Mouse (Mus musculus): Measurements from ENCODE around the gene Celf5. TPM values are rescaled to one million over a fixed set of nuclear protein-coding genes. Genes with fewer than 3 reads are reported as not detected.

The Celf5 gene
- polyA plus RNA-seq (2017; shearing (Covaris generic)) = under 1 TPM; 0.24 to 0.31 TPM

DNA sequence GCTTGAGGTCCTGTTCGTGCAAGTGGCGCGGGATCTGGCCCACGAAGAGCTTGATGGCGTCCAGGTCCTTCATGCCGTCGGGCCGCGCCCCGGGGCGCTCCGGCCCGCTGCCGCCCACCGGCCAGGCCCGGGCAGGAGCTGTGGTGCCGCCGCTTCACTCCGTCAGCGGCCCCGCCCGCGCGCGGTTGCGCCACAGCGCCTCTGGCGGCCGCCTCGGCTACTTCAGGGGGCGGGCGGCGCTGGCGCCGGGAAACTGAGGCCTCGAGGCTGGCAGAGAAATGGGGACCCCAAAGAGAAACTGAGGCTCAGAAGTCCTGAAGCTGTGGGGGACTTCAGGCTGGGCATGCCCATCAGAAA, at the start of gene Celf5:
Gene Celf5, minus strand, starts transcription at position 177 of the 357 bp plus-strand sequence.

DNA sequence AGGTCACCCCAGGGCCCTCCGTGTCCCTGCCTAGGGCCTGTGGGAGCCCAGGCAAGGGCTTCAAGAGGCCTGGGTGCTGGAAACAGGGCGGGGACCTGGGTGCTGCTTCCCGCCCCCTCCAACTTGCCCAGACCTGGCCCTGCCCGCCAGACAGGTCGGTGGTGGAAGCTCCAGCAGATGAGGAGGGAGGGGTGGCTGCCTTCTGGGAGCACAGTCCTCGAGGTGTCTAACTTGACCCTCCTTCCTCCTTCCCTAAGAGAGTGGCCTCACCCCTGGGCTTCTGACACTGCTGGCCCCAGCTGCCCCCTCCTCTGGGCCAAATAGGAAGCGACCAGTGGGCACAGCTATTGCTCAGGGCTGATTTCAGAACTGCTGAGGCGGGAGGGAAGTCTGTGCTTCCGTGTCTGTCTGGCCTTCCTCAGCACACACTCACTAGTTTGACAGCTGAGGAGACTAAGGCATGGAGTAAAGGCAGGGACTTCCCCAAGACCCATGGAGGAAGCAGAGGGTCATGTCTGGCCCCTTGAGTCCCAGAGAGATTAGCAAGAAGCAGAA, 41.6 kb upstream of the Celf5 start, which contains the start of gene Gna15:
Gene Gna15, minus strand, starts transcription at position 175 of the 555 bp plus-strand sequence.

DNA sequence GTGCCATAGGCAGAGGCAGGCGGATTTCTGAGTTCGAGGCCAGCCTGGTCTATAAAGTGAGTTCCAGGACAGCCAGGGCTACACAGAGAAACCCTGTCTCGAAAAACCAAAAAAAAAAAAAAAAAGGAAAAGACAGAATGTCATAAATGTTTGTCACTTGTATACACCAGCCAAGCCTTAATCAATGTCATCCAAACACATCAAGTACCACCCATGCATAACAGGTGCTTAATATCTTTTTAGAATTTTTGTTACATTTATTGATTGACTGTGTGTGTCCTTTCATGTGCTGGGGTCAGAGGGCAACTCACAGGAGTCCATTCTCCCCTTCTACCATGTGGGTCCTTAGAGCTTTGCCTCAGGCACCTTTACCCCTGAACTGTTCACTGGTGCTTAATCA, 17.5 kb upstream of the Celf5 start, which contains the start of gene S1pr4:
Gene S1pr4, minus strand, starts transcription at position 101 of the 400 bp plus-strand sequence.

DNA sequence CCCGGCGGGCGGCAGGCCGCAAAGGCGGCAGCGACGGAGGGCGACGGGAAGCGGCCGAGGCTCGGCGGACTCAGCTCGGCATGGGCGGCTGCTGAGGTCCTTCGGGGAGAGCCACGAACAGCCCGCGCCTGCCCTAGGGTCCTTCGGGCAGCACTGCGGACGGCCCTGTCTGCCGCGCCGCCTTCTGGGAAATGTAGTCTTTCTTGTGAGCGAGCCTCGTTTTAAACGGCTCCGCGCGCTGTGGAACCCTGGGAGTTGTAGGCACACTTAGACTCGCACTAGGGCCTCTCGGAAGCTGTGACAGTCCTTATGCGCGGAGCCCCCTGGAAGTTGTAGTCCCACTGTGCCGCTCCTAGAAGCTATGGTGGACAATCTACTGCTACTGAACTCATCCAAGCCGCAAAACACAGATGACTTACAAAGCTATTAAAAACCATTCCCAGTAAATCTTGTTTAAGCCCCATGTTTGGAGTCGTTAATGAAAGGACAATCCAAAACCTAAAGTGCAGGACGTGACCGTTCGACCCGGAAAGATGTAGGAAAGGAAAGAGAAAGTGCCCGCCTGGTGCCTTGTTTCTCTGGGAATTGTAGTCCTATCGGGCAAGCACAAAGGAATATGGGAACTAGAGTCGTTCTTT, 13.9 kb upstream of the Celf5 start, which contains the start of gene Ncln:
Gene Ncln, minus strand, starts transcription at position 129 of the 638 bp plus-strand sequence.

DNA sequence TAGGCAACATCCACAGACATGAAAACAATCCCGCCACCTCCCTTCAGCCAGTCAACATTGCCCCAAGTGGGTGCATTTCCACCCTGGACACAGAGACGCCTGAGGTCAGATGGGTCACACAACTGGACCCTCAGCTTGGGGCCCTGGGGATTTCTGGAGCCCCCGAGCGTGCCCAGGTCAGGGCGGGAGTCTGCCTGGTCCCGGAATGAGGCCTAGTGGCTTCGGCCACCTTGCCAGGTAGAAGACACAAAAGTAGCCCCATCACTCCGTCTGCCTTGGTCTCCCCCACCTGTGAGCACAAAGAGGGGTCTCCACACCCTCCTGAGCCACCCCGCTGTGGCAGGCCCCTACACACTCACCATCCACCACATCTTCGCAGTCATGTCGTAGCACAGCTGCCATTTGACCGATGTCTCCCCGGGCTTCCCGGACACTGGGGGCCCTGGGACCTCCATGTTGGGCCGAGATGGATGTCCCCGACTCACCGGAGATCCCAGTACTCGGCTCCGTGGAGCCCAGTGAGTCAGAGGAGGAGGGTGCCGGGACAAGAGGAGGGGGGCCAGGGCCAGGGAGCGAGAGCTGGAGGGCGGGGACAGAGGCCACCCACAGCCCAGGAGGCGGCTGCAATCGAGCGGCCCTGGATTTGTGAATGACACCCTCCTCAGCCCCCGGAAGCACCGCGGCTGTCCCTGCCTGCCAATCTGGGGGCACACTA, 27.2 kb downstream of the Celf5 start, which contains the start of gene Nfic:
Gene Nfic, minus strand, starts transcription at position 455 of the 715 bp plus-strand sequence.

Other genes with a start within 250 kb of the Celf5 start
- gene Zfr2, start 249.6 kb downstream of the Celf5 start, polyA plus RNA-seq (2017; shearing (Covaris generic)) = 1 to 10 TPM; 7.6 TPM
- gene Matk, start 229.8 kb downstream of the Celf5 start, polyA plus RNA-seq (2017; shearing (Covaris generic)) = 100 to 1,000 TPM in 1 of 2 experiments, 10 to 100 TPM in 1; 57.1 to 143 TPM
- gene Mrpl54, start 215.8 kb downstream of the Celf5 start, polyA plus RNA-seq (2017; shearing (Covaris generic)) = 10 to 100 TPM; 81.0 to 96.1 TPM
- gene Apba3, start 215.7 kb downstream of the Celf5 start, polyA plus RNA-seq (2017; shearing (Covaris generic)) = 10 to 100 TPM; 42.7 to 44.7 TPM
- gene Tjp3, start 191.1 kb downstream of the Celf5 start, polyA plus RNA-seq (2017; shearing (Covaris generic)) = 10 to 100 TPM; 19.3 to 24.9 TPM
- gene Pip5k1c, start 189.7 kb downstream of the Celf5 start, polyA plus RNA-seq (2017; shearing (Covaris generic)) = 10 to 100 TPM; 83.6 to 95.1 TPM
- 10 to 100 TPM; 61.4 to 82.7 TPM for gene Cactin, start 161.6 kb downstream of the Celf5 start, polyA plus RNA-seq (2017; shearing (Covaris generic))
- gene Tbxa2r, start 154.0 kb downstream of the Celf5 start, polyA plus RNA-seq (2017; shearing (Covaris generic)) = 10 to 100 TPM; 63.1 to 66.4 TPM
- under 1 TPM in 1 of 2 experiments, not detected in 1; 0.49 TPM for gene Gipc3, start 139.4 kb downstream of the Celf5 start, polyA plus RNA-seq (2017; shearing (Covaris generic))
- 10 to 100 TPM; 35.3 to 47.8 TPM for gene Hmg20b, start 132.2 kb downstream of the Celf5 start, polyA plus RNA-seq (2017; shearing (Covaris generic))
- gene Mfsd12, start 125.2 kb downstream of the Celf5 start, polyA plus RNA-seq (2017; shearing (Covaris generic)) = 1 to 10 TPM; 4.9 to 7.1 TPM
- gene 4930404N11Rik, start 116.9 kb downstream of the Celf5 start, polyA plus RNA-seq (2017; shearing (Covaris generic)) = 1 to 10 TPM; 1.7 to 4.3 TPM
- 10 to 100 TPM; 62.2 to 65.0 TPM for gene Fzr1, start 104.2 kb downstream of the Celf5 start, polyA plus RNA-seq (2017; shearing (Covaris generic))
- gene Dohh, start 98.3 kb downstream of the Celf5 start, polyA plus RNA-seq (2017; shearing (Covaris generic)) = 10 to 100 TPM; 30.8 to 32.1 TPM
- 1 to 10 TPM; 2.6 to 5.0 TPM for gene Gm48551, start 98.2 kb downstream of the Celf5 start, polyA plus RNA-seq (2017; shearing (Covaris generic))
- gene Gm48552, start 93.7 kb downstream of the Celf5 start, polyA plus RNA-seq (2017; shearing (Covaris generic)) = 1 to 10 TPM in 1 of 2 experiments, under 1 TPM in 1; 0.57 to 1.1 TPM
- gene Smim24, start 89.7 kb downstream of the Celf5 start, polyA plus RNA-seq (2017; shearing (Covaris generic)) = 1 to 10 TPM in 1 of 2 experiments, not detected in 1; 5.5 TPM
- 10 to 100 TPM; 20.7 to 22.4 TPM for gene Nfic, start 27.1 kb downstream of the Celf5 start, polyA plus RNA-seq (2017; shearing (Covaris generic))
- gene Ncln, start 13.7 kb upstream of the Celf5 start, polyA plus RNA-seq (2017; shearing (Covaris generic)) = 100 to 1,000 TPM in 1 of 2 experiments, 10 to 100 TPM in 1; 98.8 to 103 TPM
- 10 to 100 TPM; 59.0 to 73.6 TPM for gene S1pr4, start 17.4 kb upstream of the Celf5 start, polyA plus RNA-seq (2017; shearing (Covaris generic))
- gene Gna15, start 41.5 kb upstream of the Celf5 start, polyA plus RNA-seq (2017; shearing (Covaris generic)) = 10 to 100 TPM; 29.0 to 32.4 TPM
- 10 to 100 TPM; 15.9 to 26.6 TPM for gene Gna11, start 62.5 kb upstream of the Celf5 start, polyA plus RNA-seq (2017; shearing (Covaris generic))
- gene Aes, start 76.8 kb upstream of the Celf5 start, polyA plus RNA-seq (2017; shearing (Covaris generic)) = 1,000 to 10,000 TPM; 1,037 to 1,181 TPM
- gene Tle2, start 91.9 kb upstream of the Celf5 start, polyA plus RNA-seq (2017; shearing (Covaris generic)) = 1 to 10 TPM; 2.8 to 5.1 TPM
- 1 to 10 TPM in 1 of 2 experiments, not detected in 1; 2.2 TPM for gene Tle6, start 118.4 kb upstream of the Celf5 start, polyA plus RNA-seq (2017; shearing (Covaris generic))
- 1 to 10 TPM; 2.1 to 3.2 TPM for gene BC025920, start 123.6 kb upstream of the Celf5 start, polyA plus RNA-seq (2017; shearing (Covaris generic))
- 10 to 100 TPM; 12.8 to 18.1 TPM for gene Sirt6, start 145.1 kb upstream of the Celf5 start, polyA plus RNA-seq (2017; shearing (Covaris generic))
- 1 to 10 TPM; 2.6 to 4.3 TPM for gene Ankrd24, start 145.8 kb upstream of the Celf5 start, polyA plus RNA-seq (2017; shearing (Covaris generic))
- 1 to 10 TPM; 7.6 to 9.3 TPM for gene Gm10778, start 166.3 kb upstream of the Celf5 start, polyA plus RNA-seq (2017; shearing (Covaris generic))
- gene Zfp433, start 222.1 kb upstream of the Celf5 start, polyA plus RNA-seq (2017; shearing (Covaris generic)) = 10 to 100 TPM; 22.9 to 26.1 TPM

Measured in inflammation-experienced regulatory T-cells (primary cell).